Mouse (Mus musculus): ENCODE results near the gene Ubn2. TPM values are rescaled to one million over a fixed set of nuclear protein-coding genes. Genes with fewer than 3 reads are reported as not detected.
"Not testable (repeated sequence)": the region's sequence is repeated elsewhere in the genome, so short reads cannot be mapped to it uniquely, and the experiment has no call there.

The Ubn2 gene
- polyA plus RNA-seq, 1 experiment from 2014 or later = 14.9 TPM

- 44% methylated on average over 5 of the region's 5 CpGs for WGBS
- H3K4me1 ChIP-seq (ENCODE audit: control insufficient read depth, insufficient read depth, low read length) = 0 out of 2 replicates have a peak, but pooled peaks cover 3% of the 10 kb centered on the region
- no peaks in the 10 kb centered on the region for H3K9me3 ChIP-seq (ENCODE audit: control insufficient read depth, low read length)
- no peak overlapping the region for H3K27ac ChIP-seq (replicated peaks; ENCODE audit: low read depth, low read length)
- no peak overlapping the region for H3K9ac ChIP-seq (ENCODE audit: low read length)
- no peak overlapping the region for H3K4me3 ChIP-seq (ENCODE audit: low read depth, low read length)
- H3K27me3 ChIP-seq (ENCODE audit: control insufficient read depth, insufficient read depth, low read length) = no peaks in the 10 kb centered on the region
- no peaks in the 10 kb centered on the region for H3K36me3 ChIP-seq (ENCODE audit: control insufficient read depth, insufficient read depth, low read length)
- ATAC-seq (ENCODE audit: insufficient number of reproducible peaks, low FRiP score, low TSS enrichment, low read depth) (no peak), DNase-seq (ENCODE audit: low spot score) (peak; percentile 29)
- no peak overlapping the region for H3K4me2 ChIP-seq (ENCODE audit: low read depth, severe bottlenecking)
Observed at GRCm38 (mm10) chr6:38531211-38531820, 97.6 kb downstream of the Ubn2 start.

GRCm38 (mm10) chr6:38532500-38533420 is 99.0 kb downstream of the Ubn2 start:
- ATAC-seq (ENCODE audit: insufficient number of reproducible peaks, low FRiP score, low TSS enrichment, low read depth) (peak; percentile 23), DNase-seq (ENCODE audit: low spot score) (peak; percentile 71)
- no peaks in the 10 kb centered on the region for H3K9me3 ChIP-seq (ENCODE audit: control insufficient read depth, low read length)
- H3K4me3 ChIP-seq (ENCODE audit: low read depth, low read length) = peak overlapping the region; percentile 78
- 6% methylated on average over 25 of the region's 25 CpGs for WGBS
- H3K4me2 ChIP-seq (ENCODE audit: low read depth, severe bottlenecking) = peak overlapping the region; percentile 57
- H3K27ac ChIP-seq (replicated peaks; ENCODE audit: low read depth, low read length) = peak overlapping the region; percentile 85
- 0 out of 2 replicates have a peak, but pooled peaks cover 3% of the 10 kb centered on the region for H3K4me1 ChIP-seq (ENCODE audit: control insufficient read depth, insufficient read depth, low read length)
- peak overlapping the region; percentile 70 for H3K9ac ChIP-seq (ENCODE audit: low read length)
- H3K27me3 ChIP-seq (ENCODE audit: control insufficient read depth, insufficient read depth, low read length) = no peaks in the 10 kb centered on the region
- H3K36me3 ChIP-seq (ENCODE audit: control insufficient read depth, insufficient read depth, low read length) = no peaks in the 10 kb centered on the region

GRCm38 (mm10) chr6:38533428-38534405 is 100.0 kb downstream of the Ubn2 start, which contains the start of gene Fmc1:
Gene Fmc1, plus strand, starts transcription at chr6:38533502.
- DNase-seq (ENCODE audit: low spot score) (peak; percentile 97), ATAC-seq (ENCODE audit: insufficient number of reproducible peaks, low FRiP score, low TSS enrichment, low read depth) (peak; percentile 91)
- Histone ChIP-seq H3K27me3 (ENCODE audit: control insufficient read depth, insufficient read depth, low read length) (no peaks in the 10 kb centered on the region), H3K9me3 (ENCODE audit: control insufficient read depth, low read length) (no peaks in the 10 kb centered on the region), H3K4me3 (ENCODE audit: low read depth, low read length) (peak within 1 kb of the TSS; percentile 78), H3K4me2 (ENCODE audit: low read depth, severe bottlenecking) (peak within 1 kb of the TSS; percentile 57), H3K9ac (ENCODE audit: low read length) (peak within 1 kb of the TSS; percentile 89), H3K4me1 (ENCODE audit: control insufficient read depth, insufficient read depth, low read length) (0 out of 2 replicates have a peak, but pooled peaks cover 3% of the 10 kb centered on the region), H3K36me3 (ENCODE audit: control insufficient read depth, insufficient read depth, low read length) (no peaks in the 10 kb centered on the region), H3K27ac (replicated peaks; ENCODE audit: low read depth, low read length) (peak within 1 kb of the TSS; percentile 85)
- 5% methylated on average over 41 of the region's 41 CpGs for WGBS

GRCm38 (mm10) chr6:38534640-38535365 is 101.1 kb downstream of the Ubn2 start:
- no peaks in the 10 kb centered on the region for H3K27me3 ChIP-seq (ENCODE audit: control insufficient read depth, insufficient read depth, low read length)
- H3K27ac ChIP-seq (replicated peaks; ENCODE audit: low read depth, low read length) = peak overlapping the region; percentile 83
- peak; percentile 100 for DNase-seq (ENCODE audit: low spot score)
- no peaks in the 10 kb centered on the region for H3K36me3 ChIP-seq (ENCODE audit: control insufficient read depth, insufficient read depth, low read length)
- ATAC-seq (ENCODE audit: insufficient number of reproducible peaks, low FRiP score, low TSS enrichment, low read depth) = peak; percentile 78
- peak overlapping the region; percentile 53 for H3K4me2 ChIP-seq (ENCODE audit: low read depth, severe bottlenecking)
- peak overlapping the region; percentile 89 for H3K9ac ChIP-seq (ENCODE audit: low read length)
- no peaks in the 10 kb centered on the region for H3K9me3 ChIP-seq (ENCODE audit: control insufficient read depth, low read length)
- H3K4me3 ChIP-seq (ENCODE audit: low read depth, low read length) = peak overlapping the region; percentile 78
- H3K4me1 ChIP-seq (ENCODE audit: control insufficient read depth, insufficient read depth, low read length) = 0 out of 2 replicates have a peak, but pooled peaks cover 3% of the 10 kb centered on the region
- WGBS = under 1% methylated on average over 53 of the region's 53 CpGs

GRCm38 (mm10) chr6:38535366-38535690 is 101.6 kb downstream of the Ubn2 start:
- Histone ChIP-seq H3K27ac (replicated peaks; ENCODE audit: low read depth, low read length) (peak overlapping the region; percentile 83; the same call in 1 of the 2 replicates), H3K9ac (ENCODE audit: low read length) (peak overlapping the region; percentile 89), H3K4me2 (ENCODE audit: low read depth, severe bottlenecking) (peak overlapping the region; percentile 53), H3K4me1 (ENCODE audit: control insufficient read depth, insufficient read depth, low read length) (0 out of 2 replicates have a peak, but pooled peaks cover 3% of the 10 kb centered on the region), H3K36me3 (ENCODE audit: control insufficient read depth, insufficient read depth, low read length) (no peaks in the 10 kb centered on the region), H3K4me3 (ENCODE audit: low read depth, low read length) (peak overlapping the region; percentile 78), H3K27me3 (ENCODE audit: control insufficient read depth, insufficient read depth, low read length) (no peaks in the 10 kb centered on the region), H3K9me3 (ENCODE audit: control insufficient read depth, low read length) (no peaks in the 10 kb centered on the region)
- DNase-seq (ENCODE audit: low spot score) = no peak
- no peak for ATAC-seq (ENCODE audit: insufficient number of reproducible peaks, low FRiP score, low TSS enrichment, low read depth)
- WGBS = 2% methylated on average over 9 of the region's 9 CpGs

GRCm38 (mm10) chr6:38535788-38536187 is 102.0 kb downstream of the Ubn2 start:
- ATAC-seq (ENCODE audit: insufficient number of reproducible peaks, low FRiP score, low TSS enrichment, low read depth) = no peak

GRCm38 (mm10) chr6:38544141-38544540 is 110.4 kb downstream of the Ubn2 start:
- H3K27ac ChIP-seq (replicated peaks; ENCODE audit: low read depth, low read length); H3K27me3 ChIP-seq (ENCODE audit: control insufficient read depth, insufficient read depth, low read length); H3K4me3 ChIP-seq (ENCODE audit: low read depth, low read length); H3K36me3 ChIP-seq (ENCODE audit: control insufficient read depth, insufficient read depth, low read length); H3K4me1 ChIP-seq (ENCODE audit: control insufficient read depth, insufficient read depth, low read length); DNase-seq (ENCODE audit: low spot score); ATAC-seq (ENCODE audit: insufficient number of reproducible peaks, low FRiP score, low TSS enrichment, low read depth); H3K9me3 ChIP-seq (ENCODE audit: control insufficient read depth, low read length); H3K4me2 ChIP-seq (ENCODE audit: low read depth, severe bottlenecking); H3K9ac ChIP-seq (ENCODE audit: low read length): not testable (repeated sequence)
- 94% methylated on average over 4 of the region's 5 CpGs for WGBS

More at GRCm38 (mm10) chr6:38535788-38536187, 102.0 kb downstream of the Ubn2 start:
- Histone ChIP-seq H3K27me3 (ENCODE audit: control insufficient read depth, insufficient read depth, low read length) (no peaks in the 10 kb centered on the region), H3K4me2 (ENCODE audit: low read depth, severe bottlenecking) (peak overlapping the region; percentile 53; the same call in 1 of the 2 replicates), H3K4me3 (ENCODE audit: low read depth, low read length) (no peak overlapping the region), H3K4me1 (ENCODE audit: control insufficient read depth, insufficient read depth, low read length) (0 out of 2 replicates have a peak, but pooled peaks cover 3% of the 10 kb centered on the region), H3K36me3 (ENCODE audit: control insufficient read depth, insufficient read depth, low read length) (no peaks in the 10 kb centered on the region), H3K27ac (replicated peaks; ENCODE audit: low read depth, low read length) (no peak overlapping the region), H3K9me3 (ENCODE audit: control insufficient read depth, low read length) (no peaks in the 10 kb centered on the region), H3K9ac (ENCODE audit: low read length) (no peak overlapping the region)
- 86% methylated on average over 1 of the region's 1 CpGs for WGBS
- DNase-seq (ENCODE audit: low spot score) = peak; percentile 8
